Mouse (Mus musculus) ES-Bruce4 (cell line): ENCODE data around the gene Eva1b. TPM values are rescaled to one million over a fixed set of nuclear protein-coding genes. Genes with fewer than 3 reads are reported as not detected.

Experiments used
- H3K27ac ChIP-seq: 2 replicates; pipeline ENCODE4 v1.5.1; 2012; ENCODE audit warnings: low read length, inconsistent platforms; ENCODE audit not compliant: insufficient read depth
- H3K27me3 ChIP-seq: 2 replicates; pipeline ENCODE4 v1.6.1; 2012; ENCODE audit warnings: mild to moderate bottlenecking, low read length, inconsistent platforms; ENCODE audit not compliant: control insufficient read depth, poor library complexity, insufficient read depth, severe bottlenecking
- H3K36me3 ChIP-seq: 2 replicates; pipeline ENCODE4 v1.6.1; 2012; ENCODE audit warnings: inconsistent platforms, mild to moderate bottlenecking, low read length, moderate library complexity; ENCODE audit not compliant: control insufficient read depth, poor library complexity, insufficient read depth, severe bottlenecking
- H3K4me1 ChIP-seq: one replicate; pipeline ENCODE4 v1.8.1; 2011; ENCODE audit warnings: low read length; ENCODE audit not compliant: control insufficient read depth, insufficient read depth
- H3K4me3 ChIP-seq: 2 replicates; pipeline ENCODE4 v1.5.1; 2011; ENCODE audit warnings: low read depth, mild to moderate bottlenecking, low read length
- H3K9ac ChIP-seq: 2 replicates; pipeline ENCODE4 v1.6.1; 2012; ENCODE audit warnings: low read depth, mild to moderate bottlenecking, inconsistent platforms; ENCODE audit not compliant: poor library complexity, severe bottlenecking
- H3K9me3 ChIP-seq: replicated peaks from 2 replicates; pipeline ENCODE4 v1.6.1; 2012; ENCODE audit warnings: mild to moderate bottlenecking, low read length, inconsistent platforms; ENCODE audit not compliant: control insufficient read depth, poor library complexity, insufficient read depth, severe bottlenecking
- CTCF ChIP-seq: IDR thresholded peaks from one replicate; pipeline ENCODE4 v1.8.1; 2011; ENCODE audit warnings: low read depth, low read length
- EP300 ChIP-seq: IDR thresholded peaks from 2 replicates; pipeline ENCODE4 v1.6.1; 2011; ENCODE audit warnings: low read depth, low read length; ENCODE audit not compliant: insufficient read depth
- POLR2A ChIP-seq: IDR thresholded peaks from one replicate; pipeline ENCODE4 v1.8.1; 2011; ENCODE audit warnings: low read length; ENCODE audit not compliant: insufficient read depth
- polyA plus RNA-seq: library from polyadenylated mRNA; stranded (reverse); fragments of >200 nt; gene quantifications from 2 replicates; pipeline ENCODE4 v1.2.4, GENCODE M21; 2011; ENCODE audit warnings: low read depth; ENCODE audit not compliant: missing spikeins, insufficient read depth, insufficient read length

Eva1b gene
- polyA plus RNA-seq, 1 experiment = 15.9 TPM

- Histone ChIP-seq H3K9me3 (no peaks in the 10 kb centered on the region), H3K4me3 (peak overlapping the region; percentile 25), H3K4me1 (no peaks in the 10 kb centered on the region), H3K36me3 (no peaks in the 10 kb centered on the region), H3K9ac (no peak overlapping the region), H3K27me3 (no peaks in the 10 kb centered on the region), H3K27ac (peak overlapping the region; percentile 49)
- no peak for TF ChIP-seq CTCF
- TF ChIP-seq EP300 = peak; percentile 83
These were observed 2.9 kb downstream of the Eva1b start for GRCm38 (mm10) chr4:126150297-126150948.

DNA sequence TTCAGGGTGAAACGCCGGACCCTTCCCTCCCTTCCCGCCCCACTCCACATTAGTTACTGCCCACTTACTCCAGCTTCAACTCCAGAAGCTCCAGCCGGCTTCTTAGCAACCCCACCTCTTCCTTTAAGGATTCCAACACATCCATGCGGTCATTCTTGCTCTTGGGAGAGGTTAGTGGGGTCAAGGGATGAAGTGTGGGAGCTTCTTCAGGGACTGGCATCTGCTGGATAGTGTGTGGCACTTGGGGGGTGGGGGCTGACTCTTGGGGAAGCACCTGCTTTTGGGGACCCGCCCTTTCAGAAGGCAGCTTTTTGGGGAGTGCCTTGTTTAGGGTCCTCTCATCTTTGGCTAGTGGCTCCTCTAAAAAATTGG lies 3.4 kb downstream of the Eva1b start:
- Histone ChIP-seq H3K9ac (no peak overlapping the region), H3K4me3 (peak overlapping the region; percentile 25; the same call in 1 of the 2 replicates), H3K27ac (peak overlapping the region; percentile 49), H3K27me3 (no peaks in the 10 kb centered on the region), H3K4me1 (no peaks in the 10 kb centered on the region), H3K9me3 (no peaks in the 10 kb centered on the region), H3K36me3 (no peaks in the 10 kb centered on the region)
- TF ChIP-seq CTCF = no peak
- TF ChIP-seq POLR2A = no peak
- no peak for TF ChIP-seq EP300

GRCm38 (mm10) chr4:126151701-126152440 lies 4.3 kb downstream of the Eva1b start:
- Histone ChIP-seq H3K36me3 (no peaks in the 10 kb centered on the region), H3K27ac (no peak overlapping the region), H3K9ac (no peak overlapping the region), H3K4me1 (no peaks in the 10 kb centered on the region), H3K4me3 (no peak overlapping the region), H3K27me3 (no peaks in the 10 kb centered on the region), H3K9me3 (no peaks in the 10 kb centered on the region)
- no peak for TF ChIP-seq POLR2A
- TF ChIP-seq EP300 = no peak
- no peak for TF ChIP-seq CTCF

- Histone ChIP-seq H3K4me3 (no peak overlapping the region), H3K27ac (no peak overlapping the region), H3K9me3 (no peaks in the 10 kb centered on the region), H3K9ac (no peak overlapping the region), H3K36me3 (no peaks in the 10 kb centered on the region), H3K27me3 (no peaks in the 10 kb centered on the region), H3K4me1 (no peaks in the 10 kb centered on the region)
- TF ChIP-seq POLR2A (no peak), EP300 (no peak), CTCF (no peak)
These were observed 5.3 kb downstream of the Eva1b start for GRCm38 (mm10) chr4:126152864-126153263.

- Histone ChIP-seq H3K9ac (no peak overlapping the region), H3K9me3 (no peaks in the 10 kb centered on the region), H3K27ac (no peak overlapping the region), H3K4me3 (no peak overlapping the region), H3K36me3 (no peaks in the 10 kb centered on the region), H3K27me3 (no peaks in the 10 kb centered on the region), H3K4me1 (no peaks in the 10 kb centered on the region)
- TF ChIP-seq CTCF (no peak), POLR2A (no peak), EP300 (no peak)
These were observed 7.6 kb downstream of the Eva1b start for GRCm38 (mm10) chr4:126155183-126155582.

DNA sequence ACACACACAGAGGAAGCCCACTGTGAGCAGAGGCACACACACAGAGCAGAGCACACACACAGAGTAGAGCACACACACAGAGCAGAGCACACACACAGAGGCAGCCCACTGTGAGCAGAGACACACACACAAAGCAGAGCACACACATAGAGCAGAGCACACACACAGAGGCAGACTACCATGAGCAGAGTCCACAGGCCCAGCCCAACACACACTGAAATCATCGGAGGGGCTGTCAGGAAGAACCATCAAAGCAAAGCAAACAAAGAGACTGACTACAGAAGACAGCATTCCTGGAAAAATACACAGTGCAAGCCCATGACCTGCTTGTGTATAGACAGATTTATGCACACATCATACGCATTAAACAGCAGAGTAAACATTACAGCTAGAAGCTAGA lies 8.3 kb downstream of the Eva1b start:
- TF ChIP-seq EP300 (no peak), CTCF (no peak), POLR2A (no peak)
- H3K9ac ChIP-seq = no peak overlapping the region
- no peaks in the 10 kb centered on the region for H3K4me1 ChIP-seq
- H3K9me3 ChIP-seq = no peaks in the 10 kb centered on the region
- H3K27ac ChIP-seq = no peak overlapping the region
- H3K36me3 ChIP-seq = no peaks in the 10 kb centered on the region
- no peaks in the 10 kb centered on the region for H3K27me3 ChIP-seq
- H3K4me3 ChIP-seq = no peak overlapping the region
